Mouse (Mus musculus) heart, postnatal 0 days (tissue): ENCODE results near the gene Kdelr2.

Experiments
- CTCF ChIP-seq: IDR thresholded peaks from 2 replicates; pipeline ENCODE4 v1.5.1; 2016; ENCODE audit warnings: antibody characterized with exemption, control low read depth, low read depth
- EP300 ChIP-seq: IDR thresholded peaks from 2 replicates; pipeline ENCODE4 v1.6.1; 2016; ENCODE audit warnings: antibody characterized with exemption, low read depth

- no peak for TF ChIP-seq CTCF
- no peak for TF ChIP-seq EP300
These were observed 5.6 kb downstream of the Kdelr2 start for GRCm38 (mm10) chr5:143409239-143409638.
